Mouse (Mus musculus): ENCODE measurements around the gene Fasl. TPM values are rescaled to one million over a fixed set of nuclear protein-coding genes. Genes with fewer than 3 reads are reported as not detected.
A peak's percentile ranks its signal among the peaks of the same experiment; 100 is the strongest.

Fasl gene
- polyA plus RNA-seq, 1 experiment from 2014 or later: not detected

DNA sequence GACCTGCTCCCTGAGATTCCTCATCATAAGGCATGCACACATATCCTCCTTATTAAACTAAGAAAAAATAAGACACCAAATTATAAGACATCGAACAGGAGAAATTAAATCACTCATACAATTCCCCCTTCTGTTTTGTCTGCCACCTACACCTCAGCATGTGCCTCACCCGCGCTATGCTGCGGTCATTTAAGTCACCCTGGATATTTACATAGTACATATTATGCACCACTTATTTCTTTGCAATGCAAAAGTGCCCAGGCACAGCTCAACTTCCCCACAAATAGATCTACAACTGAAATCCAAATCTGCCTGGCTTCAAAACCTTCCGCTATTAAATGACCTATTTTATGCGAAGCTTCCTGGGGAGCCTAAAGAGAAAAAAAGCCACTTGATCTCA lies 39.6 kb downstream of the Fasl start:
- H3K36me3 ChIP-seq: no peaks in the 10 kb centered on the region
- H3K4me1 ChIP-seq (replicated peaks): peaks cover 5% of the 10 kb centered on the region
- H3K9me3 ChIP-seq: no peaks in the 10 kb centered on the region
- WGBS: 86% methylated on average over 6 of the region's 6 CpGs
- H3K27me3 ChIP-seq (ENCODE audit: insufficient read depth, poor library complexity, severe bottlenecking): 0 out of 2 replicates have a peak, but pooled peaks cover 4% of the 10 kb centered on the region
- DNase-seq (ENCODE audit: low spot score): no peak
- H3K27ac ChIP-seq: no peak overlapping the region
- no peak overlapping the region for H3K4me3 ChIP-seq

DNA sequence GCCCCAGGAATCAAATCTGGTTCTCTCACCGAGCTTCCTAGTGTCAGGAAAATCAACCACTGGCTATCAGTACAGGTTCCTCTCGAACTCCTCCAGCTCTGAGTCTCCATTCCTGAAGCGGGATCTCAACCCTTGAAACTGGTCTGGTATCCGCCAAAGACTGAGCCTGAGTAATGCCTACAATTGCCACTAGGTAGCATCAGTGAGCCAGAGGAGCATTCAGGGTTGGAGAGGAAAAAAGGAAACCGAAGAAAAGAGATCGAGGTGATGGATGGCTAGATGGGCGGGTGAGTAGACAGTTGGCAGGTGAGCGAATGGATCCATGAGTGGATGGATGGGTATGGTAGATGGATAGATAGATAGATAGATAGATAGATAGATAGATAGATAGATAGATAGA lies 40.2 kb downstream of the Fasl start:
- no peaks in the 10 kb centered on the region for H3K9me3 ChIP-seq
- H3K4me3 ChIP-seq: no peak overlapping the region
- DNase-seq (ENCODE audit: low spot score): peak; percentile 45
- H3K4me1 ChIP-seq (replicated peaks): peaks cover 5% of the 10 kb centered on the region
- WGBS: 54% methylated on average over 8 of the region's 8 CpGs
- 0 out of 2 replicates have a peak, but pooled peaks cover 4% of the 10 kb centered on the region for H3K27me3 ChIP-seq (ENCODE audit: insufficient read depth, poor library complexity, severe bottlenecking)
- no peaks in the 10 kb centered on the region for H3K36me3 ChIP-seq
- H3K27ac ChIP-seq: no peak overlapping the region

DNA sequence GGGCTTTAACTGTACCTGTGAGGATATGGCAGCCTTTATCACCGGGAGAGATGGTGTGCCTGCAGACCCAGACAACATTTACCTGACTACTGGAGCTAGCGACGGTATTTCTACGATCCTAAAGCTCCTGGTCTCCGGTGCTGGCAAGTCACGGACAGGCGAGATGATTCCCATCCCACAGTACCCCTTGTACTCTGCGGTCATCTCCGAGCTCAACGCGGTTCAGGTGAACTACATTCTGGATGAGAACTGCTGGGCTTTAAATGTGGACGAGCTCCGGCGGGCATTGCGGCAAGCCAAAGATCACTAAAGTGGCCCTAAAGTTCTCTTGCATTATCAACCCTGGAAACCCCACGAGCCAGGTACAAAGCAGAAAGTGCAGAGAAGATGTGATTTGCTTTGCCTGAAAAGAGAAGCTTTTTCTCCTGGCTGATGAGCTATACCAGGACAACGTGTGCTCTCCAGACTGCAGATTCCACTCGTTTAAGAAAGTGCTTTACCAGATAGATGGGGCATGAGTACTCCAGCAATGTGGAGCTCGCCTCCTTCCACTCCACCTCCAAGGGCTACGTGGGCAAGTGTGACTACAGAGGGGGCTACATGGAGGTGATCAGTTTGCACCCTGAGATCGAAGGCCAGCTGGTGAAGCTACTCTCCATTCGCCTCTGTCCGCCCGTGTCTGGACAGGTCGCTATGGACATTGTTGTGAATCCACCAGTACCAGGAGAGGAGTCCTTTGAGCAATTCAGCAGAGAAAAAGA lies 41.6 kb downstream of the Fasl start:
- WGBS: 86% methylated on average over 25 of the region's 25 CpGs

GRCm38 (mm10) chr1:161744855-161745254 lies 43.4 kb downstream of the Fasl start:
- H3K4me1 ChIP-seq (replicated peaks): no peaks in the 10 kb centered on the region
- H3K4me3 ChIP-seq: no peak overlapping the region
- no peaks in the 10 kb centered on the region for H3K36me3 ChIP-seq
- WGBS: 89% methylated on average over 4 of the region's 4 CpGs
- H3K27me3 ChIP-seq (ENCODE audit: insufficient read depth, poor library complexity, severe bottlenecking): 0 out of 2 replicates have a peak, but pooled peaks cover 4% of the 10 kb centered on the region
- DNase-seq (ENCODE audit: low spot score): no peak
- H3K9me3 ChIP-seq: no peaks in the 10 kb centered on the region
- H3K27ac ChIP-seq: no peak overlapping the region

More for the DNA sequence above, 41.6 kb downstream of the Fasl start:
- H3K27me3 ChIP-seq (ENCODE audit: insufficient read depth, poor library complexity, severe bottlenecking): 0 out of 2 replicates have a peak, but pooled peaks cover 4% of the 10 kb centered on the region
- no peak overlapping the region for H3K4me3 ChIP-seq
- no peak overlapping the region for H3K27ac ChIP-seq
- H3K4me1 ChIP-seq (replicated peaks): peaks cover 5% of the 10 kb centered on the region
- no peaks in the 10 kb centered on the region for H3K9me3 ChIP-seq
- no peak for DNase-seq (ENCODE audit: low spot score)
- no peaks in the 10 kb centered on the region for H3K36me3 ChIP-seq

DNA sequence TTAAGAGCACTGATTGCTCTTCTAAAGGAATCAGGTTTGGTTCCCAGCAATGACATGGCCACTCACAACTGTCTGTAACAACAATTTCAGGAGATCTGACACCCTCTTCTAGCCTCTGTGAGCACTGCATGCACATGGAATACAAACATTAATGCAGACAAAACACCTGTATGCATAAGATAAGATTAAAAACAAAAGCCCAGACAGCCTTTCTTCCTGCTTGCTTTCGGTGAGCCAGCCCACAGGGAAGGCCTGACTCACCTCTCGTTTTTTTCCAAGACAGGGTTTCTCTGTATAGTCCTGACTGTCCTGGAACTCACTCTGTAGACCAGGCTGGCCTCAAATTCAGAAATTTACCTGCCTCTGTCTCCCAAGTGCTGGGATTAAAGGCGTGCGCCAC lies 44.1 kb downstream of the Fasl start:
- no peak overlapping the region for H3K4me3 ChIP-seq
- WGBS: 86% methylated on average over 4 of the region's 4 CpGs

GRCm38 (mm10) chr1:161742481-161743267 lies 45.6 kb downstream of the Fasl start:
- DNase-seq (ENCODE audit: low spot score): no peak
- no peaks in the 10 kb centered on the region for H3K36me3 ChIP-seq
- H3K27ac ChIP-seq: no peak overlapping the region
- WGBS: 87% methylated on average over 16 of the region's 16 CpGs
- no peaks in the 10 kb centered on the region for H3K9me3 ChIP-seq
- H3K27me3 ChIP-seq (ENCODE audit: insufficient read depth, poor library complexity, severe bottlenecking): 0 out of 2 replicates have a peak, but pooled peaks cover 4% of the 10 kb centered on the region
- H3K4me3 ChIP-seq: no peak overlapping the region
- no peaks in the 10 kb centered on the region for H3K4me1 ChIP-seq (replicated peaks)

More for the DNA sequence above, 44.1 kb downstream of the Fasl start:
- 0 out of 2 replicates have a peak, but pooled peaks cover 4% of the 10 kb centered on the region for H3K27me3 ChIP-seq (ENCODE audit: insufficient read depth, poor library complexity, severe bottlenecking)
- no peaks in the 10 kb centered on the region for H3K4me1 ChIP-seq (replicated peaks)
- no peaks in the 10 kb centered on the region for H3K36me3 ChIP-seq
- DNase-seq (ENCODE audit: low spot score): no peak
- no peaks in the 10 kb centered on the region for H3K9me3 ChIP-seq
- no peak overlapping the region for H3K27ac ChIP-seq

DNA sequence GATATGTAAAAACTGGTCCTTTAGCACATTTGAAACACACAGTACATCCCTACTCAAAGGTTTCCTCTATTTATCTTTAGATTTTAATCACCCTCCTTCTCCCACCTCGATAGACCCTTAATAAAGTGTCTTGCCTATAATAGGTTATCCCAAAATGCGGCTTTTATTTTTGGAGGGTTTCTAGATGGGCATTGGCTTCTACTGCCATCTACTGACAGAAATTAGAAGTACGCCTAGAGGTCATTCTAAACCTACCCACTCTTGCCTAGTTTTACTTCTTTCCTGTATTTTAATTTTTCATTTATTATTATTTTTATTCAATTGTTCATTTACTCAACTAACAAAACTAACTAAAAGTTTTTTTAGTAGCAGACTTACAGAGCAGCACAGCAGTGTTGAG lies 51.4 kb downstream of the Fasl start:
- H3K4me1 ChIP-seq (replicated peaks): no peaks in the 10 kb centered on the region
- H3K9me3 ChIP-seq: no peaks in the 10 kb centered on the region
- H3K36me3 ChIP-seq: no peaks in the 10 kb centered on the region
- H3K27me3 ChIP-seq (ENCODE audit: insufficient read depth, poor library complexity, severe bottlenecking): no peaks in the 10 kb centered on the region
- no peak for DNase-seq (ENCODE audit: low spot score)
- H3K27ac ChIP-seq: no peak overlapping the region
- H3K4me3 ChIP-seq: no peak overlapping the region
- WGBS: 11% methylated on average over 3 of the region's 3 CpGs

DNA sequence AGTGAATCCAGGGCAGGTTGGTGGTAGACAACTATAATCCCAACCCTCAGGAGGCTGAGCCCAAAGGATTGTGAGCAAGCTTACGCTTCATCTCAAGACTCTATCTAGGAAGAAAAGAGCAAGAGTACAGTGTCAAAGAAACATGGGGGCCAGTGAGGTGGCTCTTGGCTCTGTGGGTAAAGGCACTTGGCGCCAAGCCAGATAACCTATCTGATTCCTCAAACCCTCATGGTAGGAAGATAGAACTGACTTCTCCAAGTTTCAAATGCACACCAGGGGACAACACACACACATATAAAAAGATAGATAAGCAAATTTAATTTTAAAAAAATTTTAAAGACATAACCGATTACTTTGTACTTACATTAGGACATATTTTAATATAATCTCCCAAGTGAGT lies 52.0 kb downstream of the Fasl start:
- Histone ChIP-seq H3K4me1 (replicated peaks) (no peaks in the 10 kb centered on the region), H3K27me3 (ENCODE audit: insufficient read depth, poor library complexity, severe bottlenecking) (no peaks in the 10 kb centered on the region), H3K4me3 (no peak overlapping the region), H3K27ac (no peak overlapping the region), H3K9me3 (no peaks in the 10 kb centered on the region), H3K36me3 (no peaks in the 10 kb centered on the region)
- 89% methylated on average over 3 of the region's 3 CpGs for WGBS
- no peak for DNase-seq (ENCODE audit: low spot score)

- no peak for DNase-seq (ENCODE audit: low spot score)
- WGBS: 65% methylated on average over 11 of the region's 11 CpGs
- Histone ChIP-seq H3K27ac (no peak overlapping the region), H3K36me3 (no peaks in the 10 kb centered on the region), H3K4me3 (no peak overlapping the region), H3K27me3 (ENCODE audit: insufficient read depth, poor library complexity, severe bottlenecking) (no peaks in the 10 kb centered on the region), H3K4me1 (replicated peaks) (no peaks in the 10 kb centered on the region), H3K9me3 (no peaks in the 10 kb centered on the region)
Measured at GRCm38 (mm10) chr1:161735465-161736046, 52.7 kb downstream of the Fasl start.

GRCm38 (mm10) chr1:161734741-161735211 lies 53.5 kb downstream of the Fasl start:
- Histone ChIP-seq H3K4me3 (no peak overlapping the region), H3K9me3 (no peaks in the 10 kb centered on the region), H3K4me1 (replicated peaks) (no peaks in the 10 kb centered on the region), H3K27ac (no peak overlapping the region), H3K36me3 (no peaks in the 10 kb centered on the region), H3K27me3 (ENCODE audit: insufficient read depth, poor library complexity, severe bottlenecking) (no peaks in the 10 kb centered on the region)
- 84% methylated on average over 14 of the region's 14 CpGs for WGBS
- DNase-seq (ENCODE audit: low spot score): no peak

DNA sequence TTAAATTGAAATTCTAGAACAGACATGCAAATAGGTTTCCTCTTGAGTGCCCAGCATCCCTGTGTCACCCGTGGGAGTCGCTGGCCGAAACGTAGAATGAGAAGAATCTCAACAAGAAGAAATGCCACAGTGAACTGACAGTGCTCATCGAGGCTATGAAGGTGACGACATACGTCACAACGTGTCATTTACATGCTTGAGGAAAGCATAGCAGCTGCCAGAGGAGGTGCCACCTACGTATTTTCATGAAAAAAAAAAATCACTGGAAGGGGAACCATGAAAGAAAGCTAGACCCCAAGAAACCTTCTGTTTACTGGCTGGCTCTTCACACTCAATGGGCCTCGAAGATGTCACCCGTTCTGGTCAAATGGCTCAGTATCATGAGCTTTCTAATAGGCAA lies 54.0 kb downstream of the Fasl start:
- Histone ChIP-seq H3K27me3 (ENCODE audit: insufficient read depth, poor library complexity, severe bottlenecking) (no peaks in the 10 kb centered on the region), H3K36me3 (no peaks in the 10 kb centered on the region), H3K4me3 (no peak overlapping the region), H3K27ac (no peak overlapping the region), H3K9me3 (no peaks in the 10 kb centered on the region), H3K4me1 (replicated peaks) (no peaks in the 10 kb centered on the region)
- no peak for DNase-seq (ENCODE audit: low spot score)
- WGBS: 88% methylated on average over 11 of the region's 11 CpGs
